Mouse (Mus musculus): ENCODE data around the gene Kif6.

The Kif6 gene

GRCm38 (mm10) chr17:49792217-49792743 lies 177.3 kb downstream of the Kif6 start:
- DNase-seq = no peak

DNA sequence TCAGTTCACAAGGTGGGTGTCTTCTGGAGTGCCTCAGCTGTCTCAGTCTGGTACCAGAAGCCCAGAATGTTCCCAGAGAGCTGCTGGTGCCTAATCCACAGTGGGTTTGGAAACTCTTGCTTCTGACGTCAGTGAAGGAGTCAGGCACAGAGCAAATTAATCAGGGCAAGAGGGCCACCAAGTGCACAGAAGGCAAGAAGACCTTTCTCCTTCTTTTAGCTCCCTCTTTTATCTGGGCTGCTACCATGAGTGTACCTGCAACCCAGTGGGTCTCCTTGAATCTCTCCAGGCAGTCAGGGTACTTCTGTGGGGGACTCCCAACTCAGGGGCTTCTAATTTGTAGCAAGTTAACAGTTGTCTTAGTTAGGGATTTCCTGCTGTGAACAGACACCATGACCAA lies 178.0 kb downstream of the Kif6 start:
- DNase-seq = no peak

DNA sequence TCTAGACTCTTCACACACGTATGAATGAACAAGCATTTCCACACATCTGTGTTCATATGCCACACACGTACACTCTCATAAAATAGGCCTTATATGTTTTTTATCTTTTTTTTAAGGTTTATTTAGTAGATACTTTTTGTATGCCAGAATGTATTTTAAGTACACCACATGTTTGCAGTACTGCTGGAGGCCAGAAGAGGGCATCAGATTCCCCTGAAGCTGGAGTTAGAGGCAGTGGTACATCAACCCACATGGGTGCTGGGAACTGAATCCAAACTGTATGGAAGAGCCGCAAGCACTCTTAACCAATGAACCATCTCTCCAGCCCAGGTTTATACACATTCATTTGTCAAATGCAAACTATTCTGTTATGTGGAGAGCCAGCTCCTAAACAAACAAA lies 179.0 kb downstream of the Kif6 start:
- DNase-seq = no peak

- DNase-seq = no peak
Observed at GRCm38 (mm10) chr17:49795241-49795640, 180.3 kb downstream of the Kif6 start.

GRCm38 (mm10) chr17:49796116-49796515 lies 181.2 kb downstream of the Kif6 start:
- no peak for DNase-seq

- DNase-seq = no peak
Observed at GRCm38 (mm10) chr17:49799168-49799567, 184.2 kb downstream of the Kif6 start.

- no peak for DNase-seq
Observed at GRCm38 (mm10) chr17:49800157-49800556, 185.2 kb downstream of the Kif6 start.

- DNase-seq = no peak
Observed at GRCm38 (mm10) chr17:49807461-49807860, 192.5 kb downstream of the Kif6 start.

GRCm38 (mm10) chr17:49808712-49809343 lies 193.9 kb downstream of the Kif6 start:
- DNase-seq = peak in 1 of 2 experiments; percentile 1

GRCm38 (mm10) chr17:49813893-49814640 lies 199.1 kb downstream of the Kif6 start:
- peak; percentile 15 to 34 for DNase-seq

- no peak for DNase-seq
Observed at GRCm38 (mm10) chr17:49816067-49816565, 201.2 kb downstream of the Kif6 start.

DNA sequence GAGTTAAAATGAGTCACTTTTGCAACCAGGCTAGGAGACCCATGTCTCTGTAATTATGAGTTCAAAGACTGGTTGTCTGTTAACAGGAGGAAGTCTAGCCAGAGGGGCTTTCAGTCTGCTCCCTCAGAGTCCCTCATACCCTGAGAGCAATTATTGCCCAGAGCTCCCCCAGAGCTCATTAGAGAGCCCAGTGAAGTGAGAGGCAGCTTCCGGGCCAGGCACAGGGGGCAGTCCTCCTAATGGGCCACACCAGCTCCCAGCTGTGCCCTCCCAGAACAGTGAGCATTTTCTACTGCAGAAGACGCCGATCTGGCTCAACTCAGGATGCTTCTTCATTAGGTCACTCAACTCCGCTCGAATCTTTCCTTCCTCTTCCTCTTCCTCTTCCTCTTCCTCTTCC lies 201.8 kb downstream of the Kif6 start:
- DNase-seq = no peak

DNA sequence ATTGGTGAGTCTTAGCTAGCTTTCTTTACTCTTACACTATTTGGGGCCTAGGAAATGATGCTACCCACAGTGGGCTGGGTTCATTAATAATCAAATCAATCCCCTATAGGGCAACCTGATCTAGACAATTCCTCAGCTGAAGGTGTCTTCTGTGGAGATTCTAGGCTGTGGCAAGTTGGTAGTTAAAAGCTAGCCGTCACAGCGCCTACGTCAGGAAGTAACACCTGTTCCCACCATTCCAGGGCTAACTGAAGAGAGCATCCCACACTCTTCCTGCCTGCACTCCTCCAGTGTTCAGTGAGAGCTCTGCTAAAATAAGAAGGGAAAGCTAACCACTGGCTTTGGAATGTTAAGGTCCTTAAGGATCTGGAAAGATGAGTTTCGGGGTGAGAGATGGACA lies 205.3 kb downstream of the Kif6 start:
- no peak for DNase-seq

DNA sequence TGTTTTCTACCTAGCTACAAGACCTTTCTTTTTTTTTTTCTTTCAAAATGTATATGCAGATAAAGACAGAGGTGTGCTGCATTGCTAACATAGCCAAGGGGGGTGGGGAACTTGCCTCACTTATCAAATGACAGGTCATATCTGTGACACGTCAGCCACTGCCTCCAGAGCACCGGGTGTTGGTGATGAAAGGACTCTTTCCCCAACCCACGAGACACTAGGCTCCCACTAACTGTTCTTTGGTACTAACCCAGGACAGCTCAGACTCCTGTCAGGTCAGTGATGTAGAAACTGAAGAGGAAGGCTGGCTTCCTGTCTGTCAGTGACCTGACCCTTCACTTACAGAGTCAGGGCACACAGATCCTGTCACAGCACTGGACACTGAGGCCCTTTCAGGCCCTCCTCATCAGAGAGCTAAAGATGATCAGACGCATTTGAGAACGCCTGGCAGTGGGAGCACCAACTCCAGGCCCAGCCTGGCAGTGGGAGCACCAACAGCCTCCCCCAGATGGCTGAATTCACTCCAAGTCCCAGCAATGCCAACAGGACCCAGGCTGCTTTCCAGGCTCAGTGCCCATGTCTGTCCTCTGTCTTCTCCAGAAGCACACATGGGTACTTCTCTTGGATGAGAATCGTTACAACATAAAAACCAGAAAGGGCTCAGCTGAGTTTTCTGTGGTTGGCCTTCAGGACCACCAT lies 209.4 kb downstream of the Kif6 start:
- peak; percentile 77 to 79 for DNase-seq

DNA sequence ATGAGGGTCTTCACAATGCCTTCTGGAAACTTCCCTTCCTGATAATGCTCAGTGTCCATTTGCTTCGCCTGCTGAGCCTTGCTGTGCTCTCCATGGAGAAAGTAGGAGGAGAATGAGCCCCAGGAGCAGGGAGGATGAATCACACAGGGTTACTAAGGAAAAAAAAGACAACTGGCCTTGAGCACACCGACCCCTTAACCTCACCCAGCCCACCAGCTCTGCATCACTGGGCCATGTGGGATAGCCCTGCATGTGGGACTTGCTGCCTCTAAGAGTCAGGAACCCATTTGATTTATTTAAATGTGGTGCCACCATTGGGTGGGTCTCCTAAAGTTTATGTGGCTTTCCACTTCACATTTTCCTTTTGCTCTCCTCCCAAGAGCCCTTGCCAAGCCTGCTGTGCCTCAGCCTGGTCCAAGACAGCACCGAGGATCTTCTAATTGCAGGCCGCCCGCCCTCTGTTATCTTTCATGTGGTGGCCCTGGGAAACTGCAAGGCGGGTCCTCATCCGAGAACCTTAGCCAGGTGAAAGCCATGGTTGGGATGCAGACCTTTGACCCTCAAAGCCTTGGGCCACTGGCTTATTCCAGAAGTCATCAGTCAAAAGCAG lies 210.0 kb downstream of the Kif6 start:
- DNase-seq = peak in 1 of 2 experiments; percentile 36

- DNase-seq = peak; percentile 30 to 34
Observed at GRCm38 (mm10) chr17:49825831-49826230, 210.9 kb downstream of the Kif6 start.

- DNase-seq = no peak
Observed at GRCm38 (mm10) chr17:49831745-49832144, 216.8 kb downstream of the Kif6 start.

GRCm38 (mm10) chr17:49834044-49834545 lies 219.2 kb downstream of the Kif6 start:
- no peak for DNase-seq

- DNase-seq = no peak
Observed at GRCm38 (mm10) chr17:49837417-49837816, 222.5 kb downstream of the Kif6 start.

DNA sequence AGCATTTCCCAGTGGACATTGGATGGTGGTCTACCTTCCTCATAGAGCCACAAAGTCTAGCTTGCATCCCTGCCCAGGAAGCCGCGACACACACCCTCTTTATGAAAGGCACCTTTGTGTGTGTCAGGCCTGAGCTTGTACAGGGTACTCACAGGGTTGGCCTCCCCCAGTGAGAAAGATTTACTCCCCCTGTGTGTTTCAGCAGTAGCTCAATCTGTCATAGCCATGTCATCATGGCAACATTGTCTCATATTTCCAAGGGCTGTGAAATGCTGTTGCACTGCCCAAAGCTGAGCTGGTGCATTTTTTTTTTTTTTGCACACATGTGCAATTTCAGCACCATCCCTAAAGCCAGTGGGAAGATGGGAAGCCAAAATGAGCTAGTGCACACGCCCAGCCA lies 224.3 kb downstream of the Kif6 start:
- DNase-seq = no peak

DNA sequence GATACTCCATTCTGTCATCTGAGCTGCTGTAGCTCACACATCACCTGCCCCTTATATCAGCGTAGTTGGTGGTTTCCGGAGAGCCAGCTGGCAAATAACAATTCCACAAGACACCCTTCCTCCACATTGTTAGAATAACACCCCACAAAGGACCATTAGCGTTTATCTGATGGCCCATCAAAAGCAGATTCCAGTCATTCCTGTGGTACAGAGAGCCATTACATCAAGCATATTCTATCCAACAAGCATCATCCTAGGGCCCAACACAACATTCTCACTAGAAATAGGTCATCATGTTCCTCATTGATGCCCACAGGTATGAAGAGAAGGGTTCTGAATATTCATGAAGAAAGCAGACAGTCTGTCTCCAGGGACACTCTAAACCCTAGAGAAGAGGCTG lies 236.3 kb downstream of the Kif6 start:
- no peak for DNase-seq

- peak in 1 of 2 experiments; percentile 41 for DNase-seq
Observed at GRCm38 (mm10) chr17:49852183-49852582, 237.2 kb downstream of the Kif6 start.

GRCm38 (mm10) chr17:49855785-49856184 lies 240.8 kb downstream of the Kif6 start:
- DNase-seq = no peak
